Mouse (Mus musculus) gonadal fat pad, adult 2 months (tissue): ENCODE measurements at regions not wholly inside any gene's neighbourhood (a gene's known extent, or its start where the extent isn't known, plus 50 kb on each side); places are given as distances from the start of the nearest gene placed in this dataset.

ENCODE experiments used
- DNase-seq: peaks from one replicate; pipeline ENCODE4 v3.0.0-alpha.2; 2012; ENCODE audit warnings: low read depth

- DNase-seq = peak; percentile 92
Observed at GRCm38 (mm10) chr10:67439042-67439635, 96.1 kb upstream of the Egr2 start.

DNA sequence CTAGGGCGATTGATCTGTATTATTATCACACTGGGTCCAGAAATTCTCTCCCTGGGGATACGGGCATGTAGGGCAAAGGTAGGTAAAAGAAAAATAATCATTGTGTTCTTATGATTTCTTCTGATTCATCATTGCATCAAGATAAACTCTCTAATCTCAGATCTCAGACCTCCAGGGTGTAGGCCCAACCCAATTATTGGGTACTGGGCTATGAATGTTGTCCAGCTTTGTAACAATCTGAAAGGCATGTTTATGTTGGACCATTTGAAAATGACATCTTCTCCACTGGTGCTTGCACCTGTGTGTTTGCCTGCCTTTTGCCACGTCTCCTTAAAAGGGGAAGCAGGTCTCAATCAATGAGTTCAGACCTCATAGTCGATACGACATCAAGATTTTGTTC lies 95.4 kb upstream of the Egr2 start:
- DNase-seq = peak; percentile 65

GRCm38 (mm10) chr10:67441243-67441642 lies 94.0 kb upstream of the Egr2 start:
- no peak for DNase-seq

- DNase-seq = no peak
Observed at GRCm38 (mm10) chr10:67448875-67449274, 86.4 kb upstream of the Egr2 start.

GRCm38 (mm10) chr10:67454149-67454548 lies 81.1 kb upstream of the Egr2 start:
- no peak for DNase-seq

DNA sequence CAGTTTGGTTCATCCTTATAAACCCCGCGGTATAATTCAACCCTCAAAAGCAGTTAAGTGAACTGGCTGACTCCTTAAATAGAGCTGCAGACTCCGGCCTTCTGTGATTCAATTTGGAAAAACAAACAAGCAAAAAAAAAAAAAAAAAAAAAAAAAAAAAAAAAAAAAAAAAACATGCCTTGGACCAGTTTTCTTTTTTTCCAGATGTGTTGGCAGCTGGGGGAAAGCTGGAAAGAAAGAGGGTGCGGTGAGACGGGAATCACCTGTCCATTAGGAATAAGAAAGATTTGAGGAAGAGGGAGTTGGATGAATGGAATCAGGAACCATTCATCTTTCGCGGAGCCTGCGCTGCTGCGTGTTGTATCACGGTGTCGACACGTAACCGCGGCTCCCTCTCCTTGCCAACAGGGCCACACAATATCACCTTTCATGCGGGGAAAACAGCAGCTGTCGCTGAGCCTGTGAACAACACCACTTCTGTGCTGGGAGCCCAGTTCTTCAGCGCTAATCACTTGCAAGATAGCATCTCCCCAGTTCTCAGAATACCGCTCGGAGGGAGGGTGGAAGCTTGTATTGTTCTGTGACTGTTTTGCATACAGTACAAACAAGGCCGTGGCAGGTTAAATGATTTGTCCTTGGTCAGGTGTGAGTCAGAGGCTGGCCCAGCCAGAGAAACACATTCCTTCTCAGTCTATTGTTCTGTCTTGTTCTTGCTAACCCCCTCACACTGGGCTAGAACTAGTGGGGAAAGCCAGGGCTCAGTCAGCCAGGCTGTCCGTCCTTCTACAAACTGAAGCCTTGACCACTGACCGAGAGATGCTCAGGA lies 76.6 kb upstream of the Egr2 start:
- DNase-seq = no peak

DNA sequence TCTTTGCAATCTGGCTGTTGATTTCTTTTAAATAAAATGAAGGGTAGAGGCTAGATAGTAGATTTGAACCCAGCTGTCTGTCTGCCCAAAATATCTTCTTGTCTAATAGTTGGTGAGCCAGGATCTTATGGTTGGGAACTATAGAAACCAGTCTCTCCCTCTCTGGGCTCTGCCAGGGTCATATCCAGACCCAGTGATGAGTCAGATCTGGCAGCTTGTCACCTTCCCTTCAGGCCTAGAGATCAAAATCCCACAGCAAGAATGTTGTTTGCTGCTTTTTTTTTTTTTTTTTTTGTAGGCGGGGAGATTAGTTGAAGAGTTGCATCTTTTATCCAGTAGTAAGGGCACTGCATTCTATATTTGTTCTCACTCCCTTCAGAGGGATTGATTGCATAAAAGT lies 74.0 kb upstream of the Egr2 start:
- DNase-seq = no peak

DNA sequence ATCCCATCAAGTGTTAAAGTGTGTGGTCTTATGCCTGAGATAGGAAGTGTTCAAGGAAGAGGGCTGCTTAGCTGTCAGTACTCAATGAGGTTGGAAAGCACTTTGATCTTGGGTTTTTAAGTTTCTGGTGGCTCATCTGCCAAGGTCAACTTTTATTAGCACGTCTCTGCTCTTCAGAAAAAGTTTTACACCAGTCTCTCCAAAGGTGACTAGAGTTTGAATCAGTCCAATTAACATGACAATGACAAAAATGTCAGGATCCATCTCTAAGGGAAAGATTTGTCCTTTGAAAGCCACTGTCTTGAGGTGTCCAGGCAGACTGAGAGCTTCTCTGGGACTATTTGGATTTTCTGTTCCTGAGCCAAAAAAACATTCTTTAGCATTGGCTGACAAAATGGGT lies 73.4 kb upstream of the Egr2 start:
- no peak for DNase-seq

- DNase-seq = no peak
Observed at GRCm38 (mm10) chr10:67468724-67469123, 66.6 kb upstream of the Egr2 start.

- DNase-seq = peak; percentile 93
Observed at GRCm38 (mm10) chr10:67473016-67473415, 62.3 kb upstream of the Egr2 start.

DNA sequence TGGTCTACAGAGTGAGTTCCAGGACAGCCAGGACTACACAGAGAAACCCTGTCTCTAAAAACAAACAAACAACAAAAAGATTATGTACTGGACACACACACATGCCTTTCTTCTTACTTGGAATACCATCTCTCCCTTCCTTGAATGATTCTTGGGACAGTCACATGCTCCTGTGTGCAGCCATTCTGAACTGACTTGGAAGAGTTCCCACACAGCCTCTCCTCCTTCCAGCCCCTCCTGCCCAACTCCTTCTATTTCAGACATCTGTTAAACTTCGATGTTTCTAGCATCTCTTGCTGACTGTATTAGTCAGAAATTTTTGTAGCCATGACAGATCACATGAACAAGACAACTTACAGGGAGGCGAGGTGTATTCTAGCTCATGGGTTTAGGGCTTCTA lies 60.9 kb upstream of the Egr2 start:
- no peak for DNase-seq

DNA sequence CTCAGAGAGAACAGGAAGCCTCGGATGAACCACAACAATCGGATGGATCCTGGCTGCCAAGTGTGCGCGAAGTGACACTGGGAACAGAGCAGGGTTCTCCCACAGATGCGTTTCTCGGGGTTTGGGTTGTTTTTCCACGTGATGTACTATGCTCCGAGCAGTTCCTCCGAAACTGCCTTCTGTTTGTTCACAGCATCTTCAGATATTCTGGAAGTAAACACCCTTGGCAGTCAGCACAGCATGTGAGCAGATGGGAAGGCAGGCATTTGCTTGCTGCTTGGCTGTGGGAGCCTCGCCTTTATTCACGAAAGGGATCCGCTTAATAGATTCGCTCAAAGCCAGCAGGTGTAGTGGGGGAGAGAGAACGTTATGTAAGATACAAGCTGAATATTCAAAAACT lies 53.0 kb upstream of the Egr2 start:
- DNase-seq = no peak

- DNase-seq = no peak
Observed at GRCm38 (mm10) chr10:67483371-67483770, 51.9 kb upstream of the Egr2 start.

- DNase-seq = no peak
Observed at GRCm38 (mm10) chr10:67484091-67484745, 51.1 kb upstream of the Egr2 start.
